Mouse (Mus musculus) c-Kit-positive CD71-negative TER-119-negative erythroid progenitor cells, embryonic 14.5 days (primary cell): ENCODE data around the gene Gm3646.

Experiments used
- DNase-seq: peaks from one replicate; pipeline ENCODE4 v3.0.0-alpha.2; 2013; ENCODE audit warnings: low read depth

Gm3646 gene

GRCm38 (mm10) chr1:39779111-39779980, 25.8 kb downstream of the Gm3646 start:
- no peak for DNase-seq

- DNase-seq = no peak
Observed at GRCm38 (mm10) chr1:39773991-39774729, 31.0 kb downstream of the Gm3646 start.

- DNase-seq = no peak
Observed at GRCm38 (mm10) chr1:39773551-39773950, 31.6 kb downstream of the Gm3646 start.

GRCm38 (mm10) chr1:39772401-39773095, 32.6 kb downstream of the Gm3646 start:
- no peak for DNase-seq

GRCm38 (mm10) chr1:39770436-39770835, 34.7 kb downstream of the Gm3646 start:
- DNase-seq = no peak

GRCm38 (mm10) chr1:39768017-39768416, 37.1 kb downstream of the Gm3646 start:
- DNase-seq = no peak

- no peak for DNase-seq
Observed at GRCm38 (mm10) chr1:39765854-39766493, 39.2 kb downstream of the Gm3646 start.

- no peak for DNase-seq
Observed at GRCm38 (mm10) chr1:39762025-39762370, 43.1 kb downstream of the Gm3646 start.

- no peak for DNase-seq
Observed at GRCm38 (mm10) chr1:39761211-39762024, 43.7 kb downstream of the Gm3646 start.

GRCm38 (mm10) chr1:39760181-39760715, 44.9 kb downstream of the Gm3646 start:
- DNase-seq = no peak

- DNase-seq = no peak
Observed at GRCm38 (mm10) chr1:39759231-39760175, 45.6 kb downstream of the Gm3646 start.

- DNase-seq = no peak
Observed at GRCm38 (mm10) chr1:39758244-39758643, 46.9 kb downstream of the Gm3646 start.

GRCm38 (mm10) chr1:39756952-39757351, 48.2 kb downstream of the Gm3646 start:
- no peak for DNase-seq

- no peak for DNase-seq
Observed at GRCm38 (mm10) chr1:39754224-39754957, 50.7 kb downstream of the Gm3646 start.
